Mouse (Mus musculus): ENCODE results near the gene Map4k4.

DNA sequence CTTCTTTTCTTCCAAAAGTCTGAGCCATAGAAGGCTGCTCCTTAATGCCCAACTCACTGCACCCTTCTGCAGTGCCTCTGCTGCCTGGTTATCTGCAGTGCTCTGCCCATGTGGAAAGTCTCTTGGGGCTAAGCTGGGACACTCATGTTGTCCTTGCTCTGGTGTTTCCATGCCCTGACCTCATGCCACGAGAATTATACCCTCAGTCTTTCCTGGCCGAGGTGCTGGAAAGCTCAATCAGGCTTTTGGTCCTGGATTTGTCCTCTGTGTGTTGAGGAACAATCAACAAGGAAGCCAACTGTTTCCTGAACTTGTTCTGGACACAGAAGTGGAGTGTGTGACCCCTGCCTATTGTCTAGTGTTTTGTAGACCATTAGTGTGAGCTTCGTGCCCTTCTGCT lies 81.3 kb downstream of the Map4k4 start:
- TF ChIP-seq CTCF (IDR thresholded peaks at IDR 0.05; ENCODE audit: extremely low read depth, insufficient read depth, low read length): no peak
- TF ChIP-seq POLR2A (IDR thresholded peaks at IDR 0.05; ENCODE audit: extremely low read depth, insufficient read depth, low read length): no peak
